Mouse (Mus musculus) thymus, adult 2 months (tissue): ENCODE measurements around the gene Adam33.

ENCODE experiments used
- CTCF ChIP-seq: fragments of 200-500 bp; IDR thresholded peaks from 2 replicates; pipeline ENCODE4 v1.5.1; 2012; ENCODE audit warnings: mild to moderate bottlenecking, control low read depth, low read length, moderate library complexity, borderline replicate concordance; ENCODE audit not compliant: control insufficient read depth, poor library complexity, insufficient read depth; ENCODE audit errors: extremely low read depth
- POLR2A ChIP-seq: fragments of 200-500 bp; IDR thresholded peaks from 2 replicates; pipeline ENCODE4 v1.6.1; 2012; ENCODE audit warnings: mild to moderate bottlenecking, low read length, control low read depth, moderate library complexity; ENCODE audit not compliant: control insufficient read depth, poor library complexity, insufficient read depth; ENCODE audit errors: extremely low read depth

- no peak for TF ChIP-seq POLR2A
- no peak for TF ChIP-seq CTCF
Observed at GRCm38 (mm10) chr2:131036343-131036742, 27.3 kb downstream of the Adam33 start.
